Mouse (Mus musculus) testis, adult 2 months (tissue): Measurements from ENCODE around the gene Gm49358. TPM values are rescaled to one million over a fixed set of nuclear protein-coding genes. Genes with fewer than 3 reads are reported as not detected.

Experiments
- H3K27ac ChIP-seq: fragments of 200-500 bp; 2 replicates; pipeline ENCODE4 v1.5.1; 2012; ENCODE audit warnings: low read depth, low read length; ENCODE audit not compliant: control insufficient read depth, insufficient read depth
- H3K27me3 ChIP-seq: fragments of 200-500 bp; 2 replicates; pipeline ENCODE4 v1.6.1; 2012; ENCODE audit warnings: mild to moderate bottlenecking, low read length, moderate library complexity; ENCODE audit not compliant: control insufficient read depth, insufficient read depth
- H3K36me3 ChIP-seq: fragments of 200-500 bp; 2 replicates; pipeline ENCODE4 v1.6.1; 2012; ENCODE audit warnings: mild to moderate bottlenecking, low read length; ENCODE audit not compliant: control insufficient read depth, insufficient read depth
- H3K4me1 ChIP-seq: fragments of 200-500 bp; 2 replicates; pipeline ENCODE4 v1.6.1; 2012; ENCODE audit warnings: low read length; ENCODE audit not compliant: control insufficient read depth, insufficient read depth
- H3K4me3 ChIP-seq: fragments of 200-500 bp; 2 replicates; pipeline ENCODE4 v1.5.1; 2012; ENCODE audit warnings: low read depth, mild to moderate bottlenecking, low read length, moderate library complexity, mixed read lengths; ENCODE audit not compliant: control insufficient read depth
- CTCF ChIP-seq: fragments of 200-500 bp; IDR thresholded peaks from 2 replicates; pipeline ENCODE4 v1.5.1; 2012; ENCODE audit warnings: low read depth, mild to moderate bottlenecking, inconsistent platforms, low read length, moderate library complexity; ENCODE audit not compliant: control insufficient read depth, insufficient read depth, insufficient replicate concordance
- POLR2A ChIP-seq: fragments of 200-500 bp; IDR thresholded peaks from 2 replicates; pipeline ENCODE4 v1.6.1; 2012; ENCODE audit warnings: low read depth, mild to moderate bottlenecking, inconsistent platforms, low read length, moderate library complexity; ENCODE audit not compliant: control insufficient read depth
- polyA plus RNA-seq: library from polyadenylated mRNA; depleted of rRNA; stranded (reverse); fragments of >200 nt; gene quantifications from 2 replicates; pipeline ENCODE4 v1.2.3, GENCODE M21; 2012

Gene Gm49358
- polyA plus RNA-seq, 1 experiment, result not detected

GRCm38 (mm10) chr10:86755816-86756502 is 7.8 kb upstream of the Gm49358 start:
- no peak overlapping the region for H3K4me3 ChIP-seq

GRCm38 (mm10) chr10:86757724-86758123 is 6.0 kb upstream of the Gm49358 start:
- H3K36me3 ChIP-seq, result no peaks in the 10 kb centered on the region
- H3K4me3 ChIP-seq, result no peak overlapping the region
- no peak overlapping the region for H3K27ac ChIP-seq
- no peaks in the 10 kb centered on the region for H3K27me3 ChIP-seq
- H3K4me1 ChIP-seq, result no peaks in the 10 kb centered on the region
- TF ChIP-seq POLR2A (no peak), CTCF (no peak)

More at GRCm38 (mm10) chr10:86755816-86756502, 7.8 kb upstream of the Gm49358 start:
- Histone ChIP-seq H3K27me3 (no peaks in the 10 kb centered on the region), H3K27ac (no peak overlapping the region), H3K36me3 (no peaks in the 10 kb centered on the region), H3K4me1 (no peaks in the 10 kb centered on the region)
- TF ChIP-seq POLR2A (no peak), CTCF (no peak)

- no peaks in the 10 kb centered on the region for H3K36me3 ChIP-seq
- TF ChIP-seq POLR2A (no peak), CTCF (no peak)
- H3K4me1 ChIP-seq, result no peaks in the 10 kb centered on the region
- no peaks in the 10 kb centered on the region for H3K27me3 ChIP-seq
- no peak overlapping the region for H3K27ac ChIP-seq
- no peak overlapping the region for H3K4me3 ChIP-seq
Observed at GRCm38 (mm10) chr10:86758211-86758610, 5.6 kb upstream of the Gm49358 start.

GRCm38 (mm10) chr10:86761236-86761635 is 2.5 kb upstream of the Gm49358 start:
- H3K27ac ChIP-seq, result no peak overlapping the region
- no peaks in the 10 kb centered on the region for H3K27me3 ChIP-seq
- H3K4me1 ChIP-seq, result no peaks in the 10 kb centered on the region
- TF ChIP-seq CTCF (no peak), POLR2A (no peak)
- no peak overlapping the region for H3K4me3 ChIP-seq
- no peaks in the 10 kb centered on the region for H3K36me3 ChIP-seq

GRCm38 (mm10) chr10:86761722-86762383 is 1.9 kb upstream of the Gm49358 start:
- Histone ChIP-seq H3K27ac (no peak overlapping the region), H3K4me1 (no peaks in the 10 kb centered on the region), H3K4me3 (no peak overlapping the region), H3K27me3 (no peaks in the 10 kb centered on the region), H3K36me3 (no peaks in the 10 kb centered on the region)
- TF ChIP-seq CTCF (no peak), POLR2A (no peak)

GRCm38 (mm10) chr10:86762384-86762730 is 1.4 kb upstream of the Gm49358 start:
- Histone ChIP-seq H3K27me3 (no peaks in the 10 kb centered on the region), H3K36me3 (no peaks in the 10 kb centered on the region), H3K4me1 (no peaks in the 10 kb centered on the region), H3K27ac (no peak overlapping the region), H3K4me3 (no peak overlapping the region)
- TF ChIP-seq CTCF (no peak), POLR2A (no peak)

- no peak for TF ChIP-seq CTCF
- TF ChIP-seq POLR2A, result no peak
Observed at GRCm38 (mm10) chr10:86765344-86765966, 1.7 kb downstream of the Gm49358 start.

More at GRCm38 (mm10) chr10:86765344-86765966, 1.7 kb downstream of the Gm49358 start:
- H3K27me3 ChIP-seq, result no peaks in the 10 kb centered on the region
- H3K4me3 ChIP-seq, result no peak overlapping the region
- H3K36me3 ChIP-seq, result no peaks in the 10 kb centered on the region
- no peaks in the 10 kb centered on the region for H3K4me1 ChIP-seq
- H3K27ac ChIP-seq, result no peak overlapping the region
